Mouse (Mus musculus) hindbrain, embryonic 16.5 days (tissue): ENCODE data around the gene Arl2bp. TPM values are rescaled to one million over a fixed set of nuclear protein-coding genes. Genes with fewer than 3 reads are reported as not detected.
A peak's percentile ranks its signal among the peaks of the same experiment; 100 is the strongest.

Experiments
- ATAC-seq: fragments of 200-750 bp; cut with Nextera tagmentation; 2 replicates; pipeline ENCODE4 v1.8.0; 2017; ENCODE audit warnings: moderate TSS enrichment, moderate library complexity
- H3K27ac ChIP-seq: fragments of 300-500 bp; sonication (generic); 2 replicates; pipeline ENCODE4 v1.5.1; 2014; ENCODE audit warnings: low read depth, mild to moderate bottlenecking, control low read depth, low read length, moderate library complexity
- H3K27me3 ChIP-seq: fragments of 300-500 bp; sonication (generic); replicated peaks from 2 replicates; pipeline ENCODE4 v1.6.1; 2014; ENCODE audit warnings: low read length; ENCODE audit not compliant: control insufficient read depth, insufficient read depth
- H3K36me3 ChIP-seq: fragments of 300-500 bp; sonication (generic); 2 replicates; pipeline ENCODE4 v1.6.1; 2014; ENCODE audit warnings: mild to moderate bottlenecking, low read length, moderate library complexity, mixed read lengths; ENCODE audit not compliant: control insufficient read depth, insufficient read depth
- H3K4me1 ChIP-seq: fragments of 300-500 bp; sonication (generic); 2 replicates; pipeline ENCODE4 v1.6.1; 2014; ENCODE audit warnings: low read depth, low read length; ENCODE audit not compliant: control insufficient read depth, insufficient read depth
- H3K4me2 ChIP-seq: fragments of 300-500 bp; sonication (generic); 2 replicates; pipeline ENCODE4 v1.6.1; 2014; ENCODE audit warnings: mild to moderate bottlenecking, low read length, control low read depth, moderate library complexity
- H3K4me3 ChIP-seq: fragments of 300-500 bp; sonication (generic); 2 replicates; pipeline ENCODE4 v1.5.1; 2014; ENCODE audit warnings: mild to moderate bottlenecking, low read length, control low read depth, moderate library complexity
- H3K9ac ChIP-seq: fragments of 300-500 bp; sonication (generic); 2 replicates; pipeline ENCODE4 v1.6.1; 2014; ENCODE audit warnings: low read depth, mild to moderate bottlenecking, control low read depth, low read length, moderate library complexity
- H3K9me3 ChIP-seq: fragments of 300-500 bp; sonication (generic); 2 replicates; pipeline ENCODE4 v1.6.1; 2014; ENCODE audit warnings: mild to moderate bottlenecking, low read length, moderate library complexity; ENCODE audit not compliant: control insufficient read depth
- WGBS: fragments of 180-500 bp; shearing (Covaris S2); extraction: QIAGEN DNeasy Blood & Tissue Kit; methylation state at CpG from one replicate; pipeline ENCODE4 v1.1.7; 2014; 5-methylcytosine and 5-hydroxymethylcytosine counted together
- polyA plus RNA-seq: library from polyadenylated mRNA; unstranded; fragments of >200 nt; fragmentation: Nextera tagmentation; extraction: Ambion mirVana; gene quantifications from 2 replicates; pipeline ENCODE4 v1.2.1, GENCODE M21; 2015

Arl2bp gene
- polyA plus RNA-seq: 179 and 191 TPM in 2 replicates

GRCm38 (mm10) chr8:94666456-94667308, at the start of gene Arl2bp:
Gene Arl2bp, plus strand, starts transcription at chr8:94666600.
- H3K4me2 ChIP-seq: peak within 1 kb of the TSS; percentile 69
- no peaks in the 10 kb centered on the region for H3K9me3 ChIP-seq
- peak within 1 kb of the TSS; percentile 92 for H3K27ac ChIP-seq
- peak within 1 kb of the TSS; percentile 95 for H3K9ac ChIP-seq
- peaks cover 11% of the 10 kb centered on the region for H3K4me1 ChIP-seq
- under 1% methylated on average over 44 of the region's 74 CpGs for WGBS
- peaks cover 13% of the 10 kb centered on the region for H3K36me3 ChIP-seq
- peak; percentile 98 for ATAC-seq
- no peaks in the 10 kb centered on the region for H3K27me3 ChIP-seq
- H3K4me3 ChIP-seq: peak within 1 kb of the TSS; percentile 68

DNA sequence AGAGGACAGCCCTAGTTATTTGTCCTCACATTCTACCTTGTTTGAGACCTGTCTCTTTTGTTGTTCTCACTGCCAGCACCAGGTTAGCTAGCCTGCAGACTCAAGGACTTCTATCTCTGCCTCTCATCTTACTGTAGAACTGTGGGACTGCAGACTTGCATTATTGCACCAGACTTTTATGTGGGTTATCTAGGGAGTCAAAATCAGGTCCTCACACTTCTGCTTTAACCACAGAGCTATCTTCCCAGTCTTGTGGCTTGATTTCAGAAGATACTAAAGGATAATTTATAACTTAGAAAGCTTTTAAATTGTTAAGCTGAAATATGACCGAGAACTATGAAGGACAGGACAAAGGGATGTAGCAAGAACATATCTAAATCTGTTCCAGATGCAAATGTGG, 41.5 kb upstream of the Arl2bp start:
- Histone ChIP-seq H3K4me3 (no peak overlapping the region), H3K9ac (no peak overlapping the region), H3K27ac (no peak overlapping the region), H3K4me1 (no peaks in the 10 kb centered on the region), H3K27me3 (no peaks in the 10 kb centered on the region), H3K9me3 (no peaks in the 10 kb centered on the region), H3K4me2 (no peak overlapping the region), H3K36me3 (peaks cover 3% of the 10 kb centered on the region)
- no peak for ATAC-seq
- 88% methylated on average over 1 of the region's 1 CpGs for WGBS

DNA sequence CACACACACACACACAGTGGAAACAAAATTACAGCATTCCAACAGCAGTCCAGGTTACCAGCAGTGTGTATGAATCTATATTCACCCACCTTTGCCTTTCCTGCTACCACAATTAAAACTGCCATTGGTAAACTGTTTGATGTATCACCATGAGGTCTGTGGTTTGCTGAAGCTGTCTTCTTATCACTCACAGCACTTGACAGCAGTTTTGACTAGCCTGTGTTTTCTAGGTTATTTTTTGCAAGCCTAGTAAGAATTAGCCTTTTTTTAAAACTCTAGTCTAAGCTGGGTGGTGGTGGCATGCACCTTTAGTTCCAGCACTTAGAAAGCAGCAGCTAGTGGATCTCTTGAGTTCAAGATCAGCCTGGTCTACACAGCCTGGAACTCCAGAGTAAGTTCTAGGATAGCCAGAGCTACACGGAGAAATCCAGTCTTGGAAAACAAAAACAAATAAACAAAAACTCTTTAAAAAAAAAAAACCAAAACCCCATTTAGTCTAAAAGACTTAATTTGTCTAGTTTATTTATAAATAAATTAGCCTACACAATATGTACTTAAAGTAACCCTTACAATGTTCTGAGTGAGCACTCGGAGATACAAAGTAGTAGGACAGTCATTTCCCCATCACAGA, 32.7 kb upstream of the Arl2bp start:
- no peaks in the 10 kb centered on the region for H3K27me3 ChIP-seq
- no peak overlapping the region for H3K4me3 ChIP-seq
- H3K4me1 ChIP-seq: no peaks in the 10 kb centered on the region
- peaks cover 45% of the 10 kb centered on the region for H3K36me3 ChIP-seq
- H3K27ac ChIP-seq: no peak overlapping the region
- H3K9me3 ChIP-seq: no peaks in the 10 kb centered on the region
- no peak overlapping the region for H3K9ac ChIP-seq
- WGBS: 95% methylated on average over 2 of the region's 2 CpGs
- no peak overlapping the region for H3K4me2 ChIP-seq
- ATAC-seq: no peak

- no peaks in the 10 kb centered on the region for H3K9me3 ChIP-seq
- H3K4me2 ChIP-seq: no peak overlapping the region
- peaks cover 46% of the 10 kb centered on the region for H3K36me3 ChIP-seq
- no peak overlapping the region for H3K4me3 ChIP-seq
- ATAC-seq: no peak
- no peak overlapping the region for H3K27ac ChIP-seq
- H3K9ac ChIP-seq: no peak overlapping the region
- H3K4me1 ChIP-seq: no peaks in the 10 kb centered on the region
- H3K27me3 ChIP-seq: no peaks in the 10 kb centered on the region
Measured at GRCm38 (mm10) chr8:94634211-94634610, 32.2 kb upstream of the Arl2bp start.

GRCm38 (mm10) chr8:94641183-94641582, 25.2 kb upstream of the Arl2bp start:
- Histone ChIP-seq H3K4me2 (no peak overlapping the region), H3K4me3 (no peak overlapping the region), H3K27ac (no peak overlapping the region), H3K36me3 (peaks cover 47% of the 10 kb centered on the region), H3K27me3 (no peaks in the 10 kb centered on the region), H3K9ac (no peak overlapping the region), H3K4me1 (no peaks in the 10 kb centered on the region), H3K9me3 (no peaks in the 10 kb centered on the region)
- 93% methylated on average over 2 of the region's 2 CpGs for WGBS
- ATAC-seq: no peak

- Histone ChIP-seq H3K36me3 (peaks cover 50% of the 10 kb centered on the region), H3K9me3 (no peaks in the 10 kb centered on the region), H3K4me1 (no peaks in the 10 kb centered on the region), H3K4me2 (no peak overlapping the region), H3K9ac (no peak overlapping the region), H3K27me3 (no peaks in the 10 kb centered on the region), H3K4me3 (no peak overlapping the region), H3K27ac (no peak overlapping the region)
- 91% methylated on average over 3 of the region's 3 CpGs for WGBS
- ATAC-seq: no peak
Measured at GRCm38 (mm10) chr8:94641938-94642337, 24.5 kb upstream of the Arl2bp start.

GRCm38 (mm10) chr8:94645202-94645601, 21.2 kb upstream of the Arl2bp start:
- 67% methylated on average over 1 of the region's 1 CpGs for WGBS
- H3K4me3 ChIP-seq: no peak overlapping the region

DNA sequence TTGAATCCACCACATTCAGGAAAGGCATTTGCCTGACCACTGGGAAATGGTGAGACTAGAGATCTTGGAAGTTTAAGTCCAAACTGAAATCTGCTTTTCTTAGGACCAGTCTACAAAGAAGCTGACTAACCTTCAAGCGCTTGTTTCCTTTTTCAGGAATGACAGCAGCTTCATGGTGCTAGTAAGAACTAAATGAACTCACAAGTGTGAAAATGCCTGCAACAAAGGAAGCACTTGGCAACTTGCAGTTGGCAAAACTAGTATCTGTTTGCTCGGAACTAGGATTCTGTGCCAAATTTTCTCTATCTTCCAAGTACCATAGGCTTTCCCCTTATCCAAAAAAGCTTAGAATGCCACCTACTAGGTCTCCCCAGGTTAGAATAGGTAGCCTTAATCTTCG, 20.2 kb upstream of the Arl2bp start:
- Histone ChIP-seq H3K9ac (no peak overlapping the region), H3K4me3 (no peak overlapping the region), H3K27ac (no peak overlapping the region), H3K9me3 (no peaks in the 10 kb centered on the region), H3K4me1 (no peaks in the 10 kb centered on the region), H3K36me3 (peaks cover 30% of the 10 kb centered on the region), H3K27me3 (no peaks in the 10 kb centered on the region), H3K4me2 (no peak overlapping the region)
- WGBS: 94% methylated on average over 3 of the region's 3 CpGs
- ATAC-seq: no peak

More at GRCm38 (mm10) chr8:94645202-94645601, 21.2 kb upstream of the Arl2bp start:
- no peaks in the 10 kb centered on the region for H3K27me3 ChIP-seq
- no peaks in the 10 kb centered on the region for H3K9me3 ChIP-seq
- no peak overlapping the region for H3K9ac ChIP-seq
- no peaks in the 10 kb centered on the region for H3K4me1 ChIP-seq
- no peak for ATAC-seq
- peaks cover 38% of the 10 kb centered on the region for H3K36me3 ChIP-seq
- no peak overlapping the region for H3K27ac ChIP-seq
- H3K4me2 ChIP-seq: no peak overlapping the region

- WGBS: 34% methylated on average over 3 of the region's 3 CpGs
- Histone ChIP-seq H3K9ac (no peak overlapping the region), H3K4me1 (no peaks in the 10 kb centered on the region), H3K9me3 (no peaks in the 10 kb centered on the region), H3K4me2 (no peak overlapping the region), H3K27me3 (no peaks in the 10 kb centered on the region), H3K4me3 (no peak overlapping the region), H3K27ac (no peak overlapping the region), H3K36me3 (peaks cover 30% of the 10 kb centered on the region)
- ATAC-seq: no peak
Measured at GRCm38 (mm10) chr8:94649496-94649895, 16.9 kb upstream of the Arl2bp start.
